Mouse (Mus musculus): ENCODE data around the gene Krtap3-3. TPM values are rescaled to one million over a fixed set of nuclear protein-coding genes. Genes with fewer than 3 reads are reported as not detected.
"Not testable (repeated sequence)": the region's sequence is repeated elsewhere in the genome, so short reads cannot be mapped to it uniquely, and the experiment has no call there.

Krtap3-3 gene
- not detected in 2 replicates for polyA plus RNA-seq (2014; fragmentation: Nextera tagmentation; extraction: Ambion mirVana)

DNA sequence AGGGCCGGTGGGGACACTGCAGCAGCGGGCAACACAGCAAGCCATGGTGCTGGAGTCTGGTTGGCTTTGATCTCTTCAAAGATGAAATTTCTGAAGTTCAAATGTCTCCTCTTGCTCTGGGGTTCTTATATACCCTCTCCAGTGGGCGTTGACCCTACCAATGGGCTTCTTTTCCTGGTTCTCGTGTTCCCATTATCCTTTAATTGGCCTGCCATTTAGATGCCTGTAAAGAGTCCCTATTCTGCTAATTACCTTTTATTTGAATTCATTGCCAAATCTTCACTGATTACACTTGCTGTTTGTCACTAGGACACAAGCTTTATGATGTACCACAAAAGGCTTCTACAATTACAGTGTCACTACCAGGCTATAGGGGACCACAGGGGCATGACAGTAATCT is at the start of gene Krtap3-3:
Krtap3-3 (minus strand) TSS at position 101 of the 400 bp plus-strand sequence.
- Histone ChIP-seq H3K27ac (ENCODE audit: low read depth, low read length) (no peak within 1 kb of the TSS), H3K4me1 (replicated peaks; ENCODE audit: control insufficient read depth, insufficient read depth, low read length) (no peaks in the 10 kb centered on the region), H3K27me3 (replicated peaks; ENCODE audit: control insufficient read depth, insufficient read depth, low read length) (no peaks in the 10 kb centered on the region), H3K9me3 (ENCODE audit: control insufficient read depth, low read length) (no peaks in the 10 kb centered on the region), H3K4me2 (no peak within 1 kb of the TSS), H3K4me3 (ENCODE audit: low read depth, low read length) (no peak within 1 kb of the TSS), H3K36me3 (ENCODE audit: control insufficient read depth, insufficient read depth, low read length) (no peaks in the 10 kb centered on the region), H3K9ac (ENCODE audit: low read depth, low read length) (no peak within 1 kb of the TSS)
- no peak for DNase-seq (ENCODE audit: low spot score)
- 60% methylated on average over 4 of the region's 4 CpGs for WGBS
- ATAC-seq (replicated peaks; ENCODE audit: low FRiP score) = no peak

DNA sequence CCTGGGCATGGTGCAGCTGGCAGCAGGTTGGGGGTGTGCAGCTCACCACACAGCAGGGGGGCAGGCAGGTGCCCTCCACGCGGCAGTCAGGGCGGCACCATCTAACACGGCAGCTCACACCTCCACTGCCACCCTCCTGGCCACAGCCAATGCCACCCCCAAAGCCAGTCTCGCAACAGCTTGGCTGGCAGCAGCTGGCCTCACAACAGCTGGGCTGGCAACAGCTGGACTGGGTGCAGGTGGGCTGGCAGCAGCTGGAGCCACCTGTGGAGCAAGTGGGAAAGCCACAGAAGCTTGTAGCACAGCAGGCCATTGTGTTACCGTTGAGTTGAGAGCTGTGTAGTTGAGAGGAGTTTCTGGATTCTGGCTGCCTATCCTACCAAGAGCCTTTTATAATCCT is 47.1 kb upstream of the Krtap3-3 start, which contains the start of gene Krtap9-3:
Krtap9-3 (minus strand) TSS at position 364 of the 400 bp plus-strand sequence.
- not testable (repeated sequence) for H3K9ac ChIP-seq (ENCODE audit: low read depth, low read length); H3K4me1 ChIP-seq (replicated peaks; ENCODE audit: control insufficient read depth, insufficient read depth, low read length); DNase-seq (ENCODE audit: low spot score); H3K27ac ChIP-seq (ENCODE audit: low read depth, low read length); H3K9me3 ChIP-seq (ENCODE audit: control insufficient read depth, low read length); H3K36me3 ChIP-seq (ENCODE audit: control insufficient read depth, insufficient read depth, low read length); H3K27me3 ChIP-seq (replicated peaks; ENCODE audit: control insufficient read depth, insufficient read depth, low read length); ATAC-seq (replicated peaks; ENCODE audit: low FRiP score); H3K4me2 ChIP-seq; H3K4me3 ChIP-seq (ENCODE audit: low read depth, low read length)
- 82% methylated on average over 6 of the region's 6 CpGs for WGBS

DNA sequence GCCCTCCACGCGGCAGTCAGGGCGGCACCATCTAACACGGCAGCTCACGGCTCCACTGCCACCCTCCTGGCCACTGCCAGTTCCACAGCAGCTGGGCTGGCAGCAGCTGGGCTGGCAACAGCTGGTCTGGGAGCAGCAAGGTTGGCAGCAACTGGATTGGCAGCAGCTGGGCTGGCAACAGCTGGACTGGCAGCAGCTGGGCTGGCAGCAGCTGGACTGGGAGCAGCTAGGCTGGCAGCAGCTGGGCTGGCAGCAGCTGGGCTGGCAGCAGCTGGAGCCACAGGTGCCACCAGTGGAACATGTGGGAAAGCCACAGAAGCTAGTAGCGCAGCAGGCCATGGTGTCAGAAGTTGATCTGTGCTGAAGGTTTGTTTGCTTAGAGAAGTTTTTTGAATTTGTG is 40.3 kb upstream of the Krtap3-3 start, which contains the start of gene Krtap1-3:
Krtap1-3 (minus strand) TSS at position 359 of the 400 bp plus-strand sequence.
- H3K4me1 ChIP-seq (replicated peaks; ENCODE audit: control insufficient read depth, insufficient read depth, low read length) = no peaks in the 10 kb centered on the region
- H3K9me3 ChIP-seq (ENCODE audit: control insufficient read depth, low read length) = no peaks in the 10 kb centered on the region
- no peaks in the 10 kb centered on the region for H3K27me3 ChIP-seq (replicated peaks; ENCODE audit: control insufficient read depth, insufficient read depth, low read length)
- H3K9ac ChIP-seq (ENCODE audit: low read depth, low read length) = no peak within 1 kb of the TSS
- WGBS = 93% methylated on average over 6 of the region's 6 CpGs
- no peak within 1 kb of the TSS for H3K27ac ChIP-seq (ENCODE audit: low read depth, low read length)
- no peak for ATAC-seq (replicated peaks; ENCODE audit: low FRiP score)
- H3K36me3 ChIP-seq (ENCODE audit: control insufficient read depth, insufficient read depth, low read length) = no peaks in the 10 kb centered on the region
- H3K4me2 ChIP-seq = no peak within 1 kb of the TSS
- H3K4me3 ChIP-seq (ENCODE audit: low read depth, low read length) = no peak within 1 kb of the TSS
- no peak for DNase-seq (ENCODE audit: low spot score)

DNA sequence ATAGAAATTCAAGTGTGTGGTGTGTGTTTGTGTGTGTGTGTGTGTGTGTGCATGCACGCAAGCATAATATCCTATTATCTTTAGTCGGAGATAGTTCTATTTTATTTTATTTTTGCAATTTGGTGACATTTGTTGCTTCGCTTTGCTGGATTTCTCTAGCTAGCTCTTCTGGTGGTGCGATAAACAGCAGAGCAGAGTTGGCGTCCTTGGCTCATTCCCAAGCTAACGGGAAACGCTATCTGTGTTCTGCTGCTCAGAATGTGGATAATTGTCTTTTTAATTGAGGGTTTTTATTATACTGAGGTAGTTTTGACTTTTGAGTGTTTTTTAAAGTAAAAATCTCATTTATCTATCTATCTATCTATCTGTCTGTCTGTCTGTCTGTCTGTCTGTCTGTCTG is 34.4 kb upstream of the Krtap3-3 start:
- Histone ChIP-seq H3K4me3 (ENCODE audit: low read depth, low read length) (no peak overlapping the region), H3K27me3 (replicated peaks; ENCODE audit: control insufficient read depth, insufficient read depth, low read length) (no peaks in the 10 kb centered on the region), H3K9me3 (ENCODE audit: control insufficient read depth, low read length) (no peaks in the 10 kb centered on the region), H3K4me2 (no peak overlapping the region), H3K27ac (ENCODE audit: low read depth, low read length) (no peak overlapping the region), H3K4me1 (replicated peaks; ENCODE audit: control insufficient read depth, insufficient read depth, low read length) (no peaks in the 10 kb centered on the region), H3K9ac (ENCODE audit: low read depth, low read length) (no peak overlapping the region), H3K36me3 (ENCODE audit: control insufficient read depth, insufficient read depth, low read length) (no peaks in the 10 kb centered on the region)
- DNase-seq (ENCODE audit: low spot score) = no peak
- 80% methylated on average over 7 of the region's 7 CpGs for WGBS
- ATAC-seq (replicated peaks; ENCODE audit: low FRiP score) = no peak

- Histone ChIP-seq H3K4me3 (ENCODE audit: low read depth, low read length) (no peak within 1 kb of the TSS), H3K9me3 (ENCODE audit: control insufficient read depth, low read length) (no peaks in the 10 kb centered on the region), H3K9ac (ENCODE audit: low read depth, low read length) (no peak within 1 kb of the TSS), H3K27ac (ENCODE audit: low read depth, low read length) (no peak within 1 kb of the TSS), H3K36me3 (ENCODE audit: control insufficient read depth, insufficient read depth, low read length) (no peaks in the 10 kb centered on the region), H3K27me3 (replicated peaks; ENCODE audit: control insufficient read depth, insufficient read depth, low read length) (no peaks in the 10 kb centered on the region), H3K4me2 (no peak within 1 kb of the TSS), H3K4me1 (replicated peaks; ENCODE audit: control insufficient read depth, insufficient read depth, low read length) (no peaks in the 10 kb centered on the region)
- ATAC-seq (replicated peaks; ENCODE audit: low FRiP score) = no peak
- WGBS = 75% methylated on average over 5 of the region's 5 CpGs
- no peak for DNase-seq (ENCODE audit: low spot score)
Measured at GRCm38 (mm10) chr11:99583245-99583704, 32.6 kb upstream of the Krtap3-3 start, which contains the start of gene Krtap1-4. Gene Krtap1-4 (minus strand): TSS chr11:99583654.

DNA sequence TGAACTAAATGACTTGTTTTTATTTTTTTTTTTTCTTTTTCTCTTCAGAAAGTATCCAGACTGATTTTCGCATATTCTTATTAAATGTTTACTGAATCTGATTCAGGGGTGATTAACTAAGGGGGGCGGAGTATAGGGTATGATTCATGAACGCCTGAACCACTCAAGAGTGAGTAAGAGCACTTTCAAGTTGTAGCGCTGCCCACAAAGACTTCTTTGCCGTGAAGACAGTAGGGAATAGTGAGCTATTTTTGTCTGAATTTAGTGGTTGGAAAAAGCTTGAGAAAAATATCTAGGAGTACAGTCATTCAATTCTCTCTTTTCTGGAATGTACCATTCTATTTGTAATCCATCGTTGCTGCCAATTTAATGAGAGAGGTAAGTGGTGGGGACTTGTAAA is 30.9 kb upstream of the Krtap3-3 start:
- H3K9ac ChIP-seq (ENCODE audit: low read depth, low read length) = no peak overlapping the region
- no peaks in the 10 kb centered on the region for H3K9me3 ChIP-seq (ENCODE audit: control insufficient read depth, low read length)
- H3K27me3 ChIP-seq (replicated peaks; ENCODE audit: control insufficient read depth, insufficient read depth, low read length) = no peaks in the 10 kb centered on the region
- no peaks in the 10 kb centered on the region for H3K4me1 ChIP-seq (replicated peaks; ENCODE audit: control insufficient read depth, insufficient read depth, low read length)
- 80% methylated on average over 6 of the region's 6 CpGs for WGBS
- no peak for DNase-seq (ENCODE audit: low spot score)
- H3K4me3 ChIP-seq (ENCODE audit: low read depth, low read length) = no peak overlapping the region
- no peak overlapping the region for H3K4me2 ChIP-seq
- no peaks in the 10 kb centered on the region for H3K36me3 ChIP-seq (ENCODE audit: control insufficient read depth, insufficient read depth, low read length)
- H3K27ac ChIP-seq (ENCODE audit: low read depth, low read length) = no peak overlapping the region
- no peak for ATAC-seq (replicated peaks; ENCODE audit: low FRiP score)

DNA sequence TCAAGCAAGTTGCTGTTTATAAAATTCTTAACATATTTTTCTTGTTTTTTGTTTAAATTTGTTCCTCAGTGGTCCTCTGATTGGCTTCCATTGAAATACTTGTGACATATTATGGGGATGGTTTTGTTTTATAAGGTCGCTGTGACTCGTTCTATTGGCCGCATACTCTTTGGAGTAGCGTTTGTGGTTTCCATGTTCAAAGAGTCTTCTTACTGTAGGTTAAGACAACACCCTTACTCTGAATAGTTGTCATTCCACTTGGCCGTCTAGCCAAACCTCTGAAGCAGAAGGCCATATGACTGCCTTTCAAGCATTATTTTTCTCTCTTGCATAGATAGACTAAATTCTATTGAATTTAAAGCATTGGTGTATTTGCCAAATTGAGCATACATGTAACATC is 30.4 kb upstream of the Krtap3-3 start:
- Histone ChIP-seq H3K4me3 (ENCODE audit: low read depth, low read length) (no peak overlapping the region), H3K27me3 (replicated peaks; ENCODE audit: control insufficient read depth, insufficient read depth, low read length) (no peaks in the 10 kb centered on the region), H3K27ac (ENCODE audit: low read depth, low read length) (no peak overlapping the region), H3K9me3 (ENCODE audit: control insufficient read depth, low read length) (no peaks in the 10 kb centered on the region), H3K4me2 (no peak overlapping the region), H3K36me3 (ENCODE audit: control insufficient read depth, insufficient read depth, low read length) (no peaks in the 10 kb centered on the region), H3K9ac (ENCODE audit: low read depth, low read length) (no peak overlapping the region), H3K4me1 (replicated peaks; ENCODE audit: control insufficient read depth, insufficient read depth, low read length) (no peaks in the 10 kb centered on the region)
- DNase-seq (ENCODE audit: low spot score) (no peak), ATAC-seq (replicated peaks; ENCODE audit: low FRiP score) (no peak)
- 86% methylated on average over 5 of the region's 5 CpGs for WGBS

DNA sequence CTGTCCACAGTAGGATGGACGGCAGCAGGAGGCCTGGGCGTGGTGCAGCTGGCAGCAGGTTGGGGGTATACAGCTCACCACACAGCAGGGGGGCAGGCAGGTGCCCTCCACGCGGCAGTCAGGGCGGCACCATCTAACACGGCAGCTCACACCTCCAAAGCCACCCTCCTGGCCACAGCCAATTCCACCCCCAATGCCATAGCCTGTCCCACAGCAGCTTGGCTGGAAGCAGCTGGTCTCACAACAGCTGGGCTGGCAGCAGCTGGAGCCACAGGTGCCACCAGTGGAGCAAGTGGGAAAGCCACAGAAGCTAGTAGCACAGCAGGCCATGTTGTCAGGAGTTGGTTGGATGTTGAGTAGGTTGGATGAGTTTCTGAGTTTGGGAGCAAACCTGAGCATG is 30.0 kb upstream of the Krtap3-3 start, which contains the start of gene Krtap1-5:
Krtap1-5 (minus strand) TSS at position 381 of the 400 bp plus-strand sequence.
- Histone ChIP-seq H3K4me2 (no peak within 1 kb of the TSS), H3K9me3 (ENCODE audit: control insufficient read depth, low read length) (no peaks in the 10 kb centered on the region), H3K4me1 (replicated peaks; ENCODE audit: control insufficient read depth, insufficient read depth, low read length) (no peaks in the 10 kb centered on the region), H3K36me3 (ENCODE audit: control insufficient read depth, insufficient read depth, low read length) (no peaks in the 10 kb centered on the region), H3K27me3 (replicated peaks; ENCODE audit: control insufficient read depth, insufficient read depth, low read length) (no peaks in the 10 kb centered on the region), H3K4me3 (ENCODE audit: low read depth, low read length) (no peak within 1 kb of the TSS), H3K27ac (ENCODE audit: low read depth, low read length) (no peak within 1 kb of the TSS), H3K9ac (ENCODE audit: low read depth, low read length) (no peak within 1 kb of the TSS)
- ATAC-seq (replicated peaks; ENCODE audit: low FRiP score) = no peak
- whole genome bisulfite sequencing = 89% methylated on average over 6 of the region's 6 CpGs
- DNase-seq (ENCODE audit: low spot score) = no peak

DNA sequence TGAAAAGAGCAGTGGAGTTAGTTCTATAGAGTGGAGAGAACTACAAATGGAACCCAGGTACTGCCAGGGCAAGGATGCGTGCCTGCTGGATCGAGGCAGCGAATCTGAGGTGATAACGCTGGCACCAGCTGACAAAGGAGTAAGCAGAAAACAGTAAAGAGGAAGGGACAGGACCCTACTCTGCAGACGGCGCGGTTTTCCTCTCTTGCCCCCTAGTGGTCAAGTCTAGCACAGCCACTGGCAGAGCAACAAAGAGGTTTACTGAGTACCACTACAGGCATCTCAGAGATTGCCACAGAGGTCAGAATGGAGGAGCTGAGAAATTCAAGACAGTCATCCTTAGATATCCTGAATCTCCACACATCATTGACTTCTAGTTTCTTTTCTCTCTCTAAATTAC is 23.4 kb upstream of the Krtap3-3 start:
- Histone ChIP-seq H3K9me3 (ENCODE audit: control insufficient read depth, low read length) (no peaks in the 10 kb centered on the region), H3K4me3 (ENCODE audit: low read depth, low read length) (no peak overlapping the region), H3K27ac (ENCODE audit: low read depth, low read length) (no peak overlapping the region), H3K36me3 (ENCODE audit: control insufficient read depth, insufficient read depth, low read length) (no peaks in the 10 kb centered on the region), H3K9ac (ENCODE audit: low read depth, low read length) (no peak overlapping the region), H3K4me2 (peak overlapping the region; percentile 35; the same call in 1 of the 2 replicates), H3K27me3 (replicated peaks; ENCODE audit: control insufficient read depth, insufficient read depth, low read length) (no peaks in the 10 kb centered on the region), H3K4me1 (replicated peaks; ENCODE audit: control insufficient read depth, insufficient read depth, low read length) (no peaks in the 10 kb centered on the region)
- 3% methylated on average over 7 of the region's 7 CpGs for WGBS
- DNase-seq (ENCODE audit: low spot score) (peak; percentile 47), ATAC-seq (replicated peaks; ENCODE audit: low FRiP score) (0 out of 2 replicates have a peak, but pooled peaks have one; percentile 56)
